Mouse (Mus musculus) lung, embryonic 16.5 days (tissue): ENCODE measurements around the gene Diras2. TPM values are rescaled to one million over a fixed set of nuclear protein-coding genes. Genes with fewer than 3 reads are reported as not detected.

Experiments used
- ATAC-seq: fragments of 200-750 bp; cut with Nextera tagmentation; 2 replicates; pipeline ENCODE4 v1.8.0; 2017; ENCODE audit warnings: low read depth, mild to moderate bottlenecking, moderate library complexity
- H3K27ac ChIP-seq: fragments of 300-500 bp; sonication (generic); 2 replicates; pipeline ENCODE4 v1.5.1; 2014; ENCODE audit warnings: mild to moderate bottlenecking, control low read depth, low read length
- H3K27me3 ChIP-seq: fragments of 300-500 bp; sonication (generic); 2 replicates; pipeline ENCODE4 v1.6.1; 2014; ENCODE audit warnings: low read depth, low read length, mixed read lengths; ENCODE audit not compliant: control insufficient read depth, insufficient read depth
- H3K36me3 ChIP-seq: fragments of 300-500 bp; sonication (generic); 2 replicates; pipeline ENCODE4 v1.6.1; 2014; ENCODE audit warnings: low read length; ENCODE audit not compliant: control insufficient read depth, insufficient read depth
- H3K4me1 ChIP-seq: fragments of 300-500 bp; sonication (generic); replicated peaks from 2 replicates; pipeline ENCODE4 v1.6.1; 2014; ENCODE audit warnings: low read length, mixed read lengths; ENCODE audit not compliant: control insufficient read depth, insufficient read depth
- H3K4me2 ChIP-seq: fragments of 300-500 bp; sonication (generic); 2 replicates; pipeline ENCODE4 v1.6.1; 2014; ENCODE audit warnings: low read depth, low read length, control low read depth
- H3K4me3 ChIP-seq: fragments of 300-500 bp; sonication (generic); 2 replicates; pipeline ENCODE4 v1.5.1; 2014; ENCODE audit warnings: mild to moderate bottlenecking, low read length, control low read depth
- H3K9ac ChIP-seq: fragments of 300-500 bp; sonication (generic); 2 replicates; pipeline ENCODE4 v1.6.1; 2014; ENCODE audit warnings: low read length, control low read depth
- H3K9me3 ChIP-seq: fragments of 300-500 bp; sonication (generic); 2 replicates; pipeline ENCODE4 v1.6.1; 2016; ENCODE audit warnings: low read length; ENCODE audit not compliant: control insufficient read depth
- WGBS: fragments of 180-500 bp; shearing (Covaris S2); extraction: QIAGEN DNeasy Blood & Tissue Kit; methylation state at CpG from one replicate; pipeline ENCODE4 v1.1.7; 2014; 5-methylcytosine and 5-hydroxymethylcytosine counted together
- polyA plus RNA-seq: library from polyadenylated mRNA; unstranded; fragments of >200 nt; fragmentation: Nextera tagmentation; extraction: Ambion mirVana; gene quantifications from 2 replicates; pipeline ENCODE4 v1.2.1, GENCODE M21; 2015

Diras2 gene
- polyA plus RNA-seq, 1 experiment from 2014 or later, result 0.20 TPM

DNA sequence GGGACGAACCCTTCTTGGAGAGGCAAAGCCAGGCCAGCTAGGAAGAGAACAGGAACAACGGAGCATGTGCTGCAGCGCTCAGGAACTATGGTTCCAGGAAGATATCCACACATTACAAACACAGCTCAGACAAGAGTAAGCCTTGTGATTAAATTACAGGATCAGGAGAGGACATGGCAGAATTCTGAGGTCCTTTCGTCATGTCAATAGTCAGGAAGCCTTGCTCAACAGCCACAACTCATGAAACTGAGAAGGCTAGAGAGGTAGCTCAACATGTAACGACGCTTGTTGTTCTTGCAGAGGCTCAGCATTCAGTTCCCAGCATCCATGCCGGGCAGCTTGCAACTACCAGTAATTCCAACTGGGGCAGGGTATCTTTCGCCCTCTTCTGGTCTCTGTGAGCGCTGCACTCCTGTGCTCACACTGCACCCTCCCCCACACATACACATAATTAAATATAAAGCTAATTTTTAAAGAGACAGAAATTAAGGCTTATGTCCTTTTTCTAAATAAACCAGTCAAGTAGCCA, 7.6 kb upstream of the Diras2 start:
- no peak overlapping the region for H3K9ac ChIP-seq
- H3K4me1 ChIP-seq, result no peaks in the 10 kb centered on the region
- no peaks in the 10 kb centered on the region for H3K27me3 ChIP-seq
- WGBS, result 85% methylated on average over 9 of the region's 9 CpGs
- no peak overlapping the region for H3K4me2 ChIP-seq
- no peak overlapping the region for H3K4me3 ChIP-seq
- H3K27ac ChIP-seq, result no peak overlapping the region
- no peak for ATAC-seq
- no peaks in the 10 kb centered on the region for H3K9me3 ChIP-seq
- no peaks in the 10 kb centered on the region for H3K36me3 ChIP-seq

DNA sequence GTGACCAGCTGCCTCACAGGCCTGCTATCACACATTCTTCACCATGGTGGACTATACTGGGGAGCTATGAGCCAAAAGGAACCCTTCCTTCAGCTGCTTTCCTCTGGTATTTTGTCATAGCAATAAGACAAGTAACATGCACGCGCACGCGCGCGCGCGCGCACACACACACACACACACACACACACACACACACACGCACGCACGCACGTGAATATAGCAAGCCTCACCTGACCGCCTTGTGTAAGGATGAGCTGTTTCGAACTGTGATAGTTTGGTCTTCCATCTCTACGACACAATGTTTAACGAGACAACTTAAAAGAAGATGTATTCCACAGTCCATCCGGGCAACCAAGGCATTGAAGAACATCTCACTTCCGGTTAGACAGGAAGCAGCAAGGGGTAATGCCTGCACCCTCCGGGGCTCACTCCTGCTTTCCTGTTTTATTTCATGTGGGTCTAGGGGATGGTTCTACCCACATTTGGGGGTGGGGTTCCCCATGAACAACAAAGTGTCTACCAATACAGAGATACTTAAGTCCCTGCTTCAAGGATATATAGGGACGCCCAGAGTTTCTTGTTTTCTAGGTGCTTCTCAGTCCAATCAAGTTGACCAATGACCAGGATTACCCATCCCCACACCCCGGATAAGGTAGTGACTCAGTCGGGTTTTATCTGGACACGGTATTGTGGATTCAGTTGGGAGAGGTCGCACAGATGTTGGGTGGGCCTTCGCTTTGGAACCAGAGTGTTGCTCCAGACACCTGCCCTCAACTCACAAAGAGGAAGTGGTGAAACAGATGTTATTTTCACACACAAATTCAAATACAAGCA, 6.9 kb upstream of the Diras2 start:
- Histone ChIP-seq H3K4me3 (no peak overlapping the region), H3K9me3 (no peaks in the 10 kb centered on the region), H3K36me3 (no peaks in the 10 kb centered on the region), H3K9ac (no peak overlapping the region), H3K4me1 (no peaks in the 10 kb centered on the region), H3K27ac (no peak overlapping the region), H3K27me3 (no peaks in the 10 kb centered on the region), H3K4me2 (no peak overlapping the region)
- 92% methylated on average over 26 of the region's 26 CpGs for WGBS
- ATAC-seq, result no peak

DNA sequence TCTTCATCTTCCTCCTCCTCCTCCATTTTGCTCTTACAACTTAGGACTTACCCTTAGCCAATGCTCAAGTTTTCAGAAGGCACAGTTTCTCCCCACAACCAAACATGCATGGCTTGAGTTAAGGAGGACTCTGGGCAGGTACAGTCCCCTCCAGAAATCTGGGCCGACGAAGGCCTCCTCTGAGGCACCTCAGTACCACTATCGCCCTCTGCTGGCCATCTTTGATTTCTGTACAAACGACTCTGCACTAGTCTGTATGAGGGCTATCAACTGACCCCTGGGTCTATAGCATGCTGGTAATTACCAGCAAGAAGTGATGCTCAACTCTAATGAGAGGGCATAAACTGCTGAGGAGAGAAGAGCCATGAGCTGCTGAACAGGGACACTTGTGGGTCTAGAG, 4.5 kb upstream of the Diras2 start:
- Histone ChIP-seq H3K4me3 (no peak overlapping the region), H3K4me2 (no peak overlapping the region), H3K4me1 (no peaks in the 10 kb centered on the region), H3K36me3 (no peaks in the 10 kb centered on the region), H3K27me3 (no peaks in the 10 kb centered on the region), H3K27ac (no peak overlapping the region), H3K9me3 (0 out of 2 replicates have a peak, but pooled peaks cover 3% of the 10 kb centered on the region), H3K9ac (no peak overlapping the region)
- 5% methylated on average over 4 of the region's 4 CpGs for WGBS
- no peak for ATAC-seq

DNA sequence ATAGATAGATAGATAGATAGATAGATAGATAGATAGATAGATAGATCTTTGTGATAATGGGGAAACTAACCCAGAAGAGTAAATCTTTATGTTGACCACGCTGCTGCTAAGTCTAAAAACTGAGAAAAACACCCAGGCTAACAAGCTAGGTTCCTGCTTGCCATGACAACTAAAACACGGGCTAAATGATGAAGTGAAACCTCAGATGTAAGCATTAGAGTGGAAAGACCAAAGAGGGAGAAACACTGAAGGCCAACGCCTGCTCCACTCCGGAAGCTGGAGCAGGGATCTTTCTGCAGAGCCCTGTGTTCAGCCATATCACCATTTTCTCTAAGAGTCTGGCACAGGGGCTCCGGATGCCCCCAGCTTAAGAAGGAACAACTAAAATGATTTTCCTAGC, 2.6 kb upstream of the Diras2 start:
- peaks cover 6% of the 10 kb centered on the region; the same call in 1 of the 2 replicates for H3K4me1 ChIP-seq
- ATAC-seq, result no peak
- no peak overlapping the region for H3K9ac ChIP-seq
- H3K4me2 ChIP-seq, result no peak overlapping the region
- WGBS, result 67% methylated on average over 5 of the region's 5 CpGs
- no peak overlapping the region for H3K4me3 ChIP-seq
- 0 out of 2 replicates have a peak, but pooled peaks cover 3% of the 10 kb centered on the region for H3K9me3 ChIP-seq
- no peaks in the 10 kb centered on the region for H3K36me3 ChIP-seq
- no peak overlapping the region for H3K27ac ChIP-seq
- peaks cover 8% of the 10 kb centered on the region for H3K27me3 ChIP-seq

DNA sequence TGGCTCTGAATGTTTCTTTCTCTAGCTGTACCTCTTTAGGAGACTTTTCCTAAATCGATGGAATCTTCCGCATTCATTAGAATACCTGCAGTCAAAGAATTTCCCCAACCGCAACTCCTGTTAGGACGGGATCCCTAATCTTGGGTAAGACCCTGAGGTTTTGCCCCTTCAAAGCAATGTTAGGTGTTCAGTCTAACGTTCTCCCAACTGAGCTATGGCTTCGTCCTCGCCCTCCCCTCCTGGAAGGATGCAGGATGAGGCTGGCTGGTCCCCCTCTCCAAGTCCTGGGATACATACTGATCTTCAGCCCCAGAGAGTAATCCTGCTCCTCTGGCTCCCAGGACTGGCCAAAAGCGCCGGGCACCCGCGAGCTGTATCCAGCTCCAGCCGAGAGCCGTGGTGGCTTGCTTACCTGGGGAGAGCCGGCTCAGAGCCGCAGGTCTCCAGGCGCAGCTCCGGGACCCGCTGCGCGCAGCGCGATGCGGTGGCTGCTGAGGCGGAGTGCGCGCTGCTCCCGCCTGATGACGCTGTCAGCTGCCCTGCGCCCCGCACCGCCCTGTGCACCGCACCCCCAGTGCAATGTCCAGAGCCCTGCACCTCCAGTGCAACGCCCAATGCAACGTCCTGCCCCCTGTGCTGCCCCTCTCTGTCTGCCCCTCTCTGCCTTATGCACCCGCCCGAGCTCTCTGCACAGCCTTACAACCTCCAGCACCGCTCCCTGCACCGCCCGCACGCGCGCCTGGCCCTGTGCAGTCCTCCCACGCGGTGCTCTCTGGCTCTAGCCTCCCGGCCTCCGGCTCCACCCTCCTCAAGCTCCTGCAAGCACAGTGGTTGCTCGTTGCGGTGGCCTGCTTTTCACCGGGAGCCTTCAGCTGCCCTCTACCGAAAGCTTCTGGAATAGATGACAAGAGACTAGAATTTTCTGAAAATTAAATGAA, 802 bp downstream of the Diras2 start:
- Histone ChIP-seq H3K27ac (no peak overlapping the region), H3K4me2 (peak overlapping the region; percentile 81), H3K4me1 (peaks cover 6% of the 10 kb centered on the region; the same call in 1 of the 2 replicates), H3K9ac (peak overlapping the region; percentile 49; the same call in 1 of the 2 replicates), H3K27me3 (peaks cover 10% of the 10 kb centered on the region), H3K9me3 (0 out of 2 replicates have a peak, but pooled peaks cover 3% of the 10 kb centered on the region), H3K36me3 (no peaks in the 10 kb centered on the region), H3K4me3 (peak overlapping the region; percentile 45)
- peak; percentile 98 for ATAC-seq
- WGBS, result 3% methylated on average over 43 of the region's 50 CpGs

DNA sequence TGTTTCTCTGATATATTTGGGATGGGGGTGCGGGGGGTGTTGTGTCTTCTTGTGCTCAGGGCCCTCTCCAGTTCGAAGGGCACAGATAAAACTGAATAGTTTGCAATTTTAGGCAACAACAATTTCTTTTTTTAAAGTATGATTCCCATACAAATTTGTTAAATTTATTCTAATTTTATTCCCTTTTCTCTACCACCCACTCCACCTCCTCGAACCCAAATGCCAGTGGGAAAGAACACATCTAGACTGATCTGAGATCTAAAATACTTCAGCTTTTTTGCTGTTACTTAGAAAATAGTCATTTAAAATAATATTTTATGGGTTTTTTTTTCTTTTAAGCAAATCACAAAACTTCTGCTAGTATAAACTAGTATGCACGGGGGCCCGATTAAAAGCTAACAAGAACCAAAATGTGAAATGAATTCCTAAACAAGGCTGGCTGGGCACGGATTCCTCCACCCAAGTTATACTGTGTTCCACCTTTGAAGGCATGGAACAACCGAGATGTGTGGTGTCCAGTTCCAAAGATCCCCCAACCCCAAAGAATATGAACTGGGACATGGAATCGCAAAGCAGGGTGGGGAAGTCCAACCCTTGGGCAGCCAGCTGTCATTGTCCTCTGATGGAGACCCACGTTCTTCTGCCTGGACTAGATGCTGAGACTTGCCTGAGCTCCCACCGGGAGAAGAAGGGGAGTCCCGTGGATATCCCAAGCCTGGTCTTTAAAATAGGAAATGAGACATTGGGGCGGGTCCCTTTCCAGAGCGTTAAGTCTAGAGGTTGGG, 1.7 kb downstream of the Diras2 start:
- Histone ChIP-seq H3K4me1 (peaks cover 6% of the 10 kb centered on the region; the same call in 1 of the 2 replicates), H3K27me3 (peaks cover 10% of the 10 kb centered on the region), H3K9ac (no peak overlapping the region), H3K4me3 (no peak overlapping the region; the same call in 1 of the 2 replicates), H3K27ac (no peak overlapping the region), H3K4me2 (no peak overlapping the region), H3K9me3 (0 out of 2 replicates have a peak, but pooled peaks cover 3% of the 10 kb centered on the region), H3K36me3 (no peaks in the 10 kb centered on the region)
- ATAC-seq, result no peak
- WGBS, result 55% methylated on average over 13 of the region's 13 CpGs

DNA sequence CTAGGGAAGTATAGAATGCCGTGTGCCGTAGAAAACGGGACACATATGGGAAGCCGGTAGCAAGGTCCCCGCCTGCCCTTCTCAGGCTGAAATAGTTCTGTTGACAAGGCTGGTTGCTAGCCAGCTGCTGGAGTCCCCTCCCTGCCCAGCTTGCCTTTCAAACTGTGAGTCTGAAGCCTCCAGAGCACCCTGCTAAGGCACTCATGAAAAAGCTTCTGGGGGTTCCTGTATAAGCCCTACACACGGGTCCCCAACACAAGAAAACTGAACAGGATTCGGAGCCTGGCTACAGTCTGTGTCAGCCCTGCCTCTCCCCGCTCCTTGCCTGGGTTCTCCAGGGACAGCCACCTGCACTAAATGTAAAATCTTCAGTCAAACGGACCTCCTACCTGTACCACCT, 2.3 kb downstream of the Diras2 start:
- no peak overlapping the region for H3K9ac ChIP-seq
- ATAC-seq, result no peak

DNA sequence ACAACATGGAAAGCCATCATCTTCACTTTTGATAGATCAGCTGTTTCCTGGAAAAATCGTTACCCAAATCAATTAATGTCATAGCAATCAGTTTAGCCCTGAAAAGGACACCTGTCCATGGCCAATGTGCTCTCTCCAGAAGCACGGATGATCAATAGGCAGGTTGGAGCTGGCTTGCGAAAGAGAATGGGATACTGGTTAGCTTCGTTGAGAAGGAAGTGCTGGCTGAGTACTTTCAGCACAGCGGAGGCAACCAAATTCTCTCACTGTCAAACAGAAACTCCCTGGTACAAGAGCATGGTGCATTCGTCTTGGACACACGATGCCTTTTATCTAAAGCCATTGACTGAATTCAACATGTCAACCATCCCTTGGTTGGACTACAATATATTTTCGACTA, 2.8 kb downstream of the Diras2 start:
- Histone ChIP-seq H3K4me2 (no peak overlapping the region), H3K4me3 (no peak overlapping the region), H3K4me1 (peaks cover 6% of the 10 kb centered on the region; the same call in 1 of the 2 replicates), H3K9ac (no peak overlapping the region), H3K36me3 (no peaks in the 10 kb centered on the region), H3K9me3 (0 out of 2 replicates have a peak, but pooled peaks cover 3% of the 10 kb centered on the region), H3K27ac (no peak overlapping the region), H3K27me3 (peaks cover 10% of the 10 kb centered on the region)
- 75% methylated on average over 8 of the region's 8 CpGs for WGBS
- ATAC-seq, result no peak

More for the DNA sequence above, 2.3 kb downstream of the Diras2 start:
- H3K9me3 ChIP-seq, result 0 out of 2 replicates have a peak, but pooled peaks cover 3% of the 10 kb centered on the region
- no peak overlapping the region for H3K4me3 ChIP-seq
- H3K4me2 ChIP-seq, result no peak overlapping the region
- peaks cover 10% of the 10 kb centered on the region for H3K27me3 ChIP-seq
- H3K27ac ChIP-seq, result no peak overlapping the region
- no peaks in the 10 kb centered on the region for H3K36me3 ChIP-seq
- WGBS, result 59% methylated on average over 9 of the region's 9 CpGs
- peaks cover 6% of the 10 kb centered on the region; the same call in 1 of the 2 replicates for H3K4me1 ChIP-seq
